Mouse (Mus musculus): ENCODE measurements at regions not wholly inside any gene's neighbourhood (a gene's known extent, or its start where the extent isn't known, plus 50 kb on each side); places are given as distances from the start of the nearest gene placed in this dataset.

GRCm38 (mm10) chr7:74693049-74693448 lies 138.5 kb upstream of the Slco3a1 start:
- in situ Hi-C loops (cut with MboI, MseI) = loop anchor here (10.0 to 25.0 kb wide), 4 partner anchors 62 to 1106 kb away; partner anchors contain the start of gene Slco3a1

GRCm38 (mm10) chr7:74690706-74691105 lies 136.1 kb upstream of the Slco3a1 start:
- in situ Hi-C loops (cut with MboI, MseI) = loop anchor here (10.0 to 25.0 kb wide), 4 partner anchors 64 to 1103 kb away; partner anchors contain the start of gene Slco3a1

DNA sequence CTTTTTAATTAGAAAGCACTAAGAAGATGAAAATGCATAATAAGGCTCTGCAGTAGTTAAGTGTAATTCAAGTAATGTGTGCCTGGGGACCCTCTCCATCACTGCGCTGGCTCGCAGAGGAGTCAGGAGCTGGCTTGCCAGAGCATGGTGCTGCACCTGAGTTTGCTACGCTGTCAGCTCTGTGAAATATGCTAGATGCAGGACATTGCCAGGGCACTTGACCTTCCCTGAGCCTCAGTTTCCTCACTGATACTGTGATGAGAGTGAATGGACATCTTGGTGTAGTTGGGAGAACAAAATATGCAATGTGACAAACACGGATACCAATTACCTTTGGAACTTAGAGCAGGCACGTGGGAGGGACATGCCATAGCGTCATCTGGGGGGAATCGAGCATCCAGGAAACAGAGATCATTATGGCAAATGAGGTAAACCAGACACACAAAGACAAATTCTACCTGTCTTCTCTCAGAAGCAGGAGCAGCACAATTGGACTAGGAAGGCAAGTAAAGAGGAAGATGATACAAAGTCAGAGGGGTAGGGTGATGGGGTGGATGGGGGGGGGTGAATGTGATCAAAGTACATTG lies 133.6 kb upstream of the Slco3a1 start:
- in situ Hi-C loops (cut with MboI, MseI) = loop anchor here (10.0 to 25.0 kb wide), 2 partner anchors 877 to 1101 kb away; no protein-coding TSS in a partner anchor

DNA sequence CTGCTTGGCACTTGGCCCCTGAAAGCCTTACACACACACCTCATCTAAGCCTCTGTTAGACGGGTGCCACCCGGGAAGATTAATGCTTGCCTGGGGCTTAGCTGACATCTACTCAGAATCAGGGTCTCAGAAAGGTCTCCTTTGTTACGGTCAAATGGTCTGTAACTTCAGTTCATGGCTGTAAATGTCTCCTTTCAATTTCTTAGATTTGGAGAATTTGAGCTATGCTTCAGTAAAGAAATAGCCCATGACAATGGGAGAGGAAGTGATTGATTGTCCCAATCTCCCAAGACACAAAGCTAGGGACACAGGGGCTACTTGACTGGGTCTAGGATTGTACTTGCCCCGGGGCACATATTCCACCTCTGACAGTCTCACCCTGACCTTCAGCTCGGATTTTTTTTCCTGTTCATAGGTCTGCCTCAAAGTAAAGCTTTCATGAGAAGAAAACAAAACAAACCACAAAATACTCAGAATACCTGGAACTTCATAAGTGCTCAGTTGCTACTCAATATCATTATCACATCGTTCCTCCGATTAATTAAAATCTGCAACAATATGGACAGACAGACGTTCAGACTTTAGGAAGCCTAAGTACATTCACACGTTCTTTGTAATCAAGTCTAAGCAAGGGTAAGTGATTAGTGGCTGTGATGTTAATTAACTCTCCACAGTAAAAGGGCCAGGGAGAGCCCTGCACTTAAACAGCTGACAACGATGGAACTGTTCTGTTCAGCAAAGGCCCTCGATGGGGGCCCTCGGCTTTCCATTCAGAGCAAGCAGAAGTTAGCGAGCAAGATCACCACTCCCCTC lies 132.9 kb upstream of the Slco3a1 start:
- in situ Hi-C loops (cut with MboI, MseI) = loop anchor here (10.0 to 25.0 kb wide), 2 partner anchors 877 to 1100 kb away; no protein-coding TSS in a partner anchor

- in situ Hi-C loops (cut with MboI, MseI) = loop anchor here (10.0 to 25.0 kb wide), 2 partner anchors 881 to 1097 kb away; no protein-coding TSS in a partner anchor
Observed at GRCm38 (mm10) chr7:74683979-74684378, 129.4 kb upstream of the Slco3a1 start.

- in situ Hi-C loops (cut with MboI, MseI) = no loop called here
Observed at GRCm38 (mm10) chr7:74673626-74674295, 119.2 kb upstream of the Slco3a1 start.

GRCm38 (mm10) chr7:74669110-74669509 lies 114.5 kb upstream of the Slco3a1 start:
- in situ Hi-C loops (cut with MboI, MseI) = no loop called here

DNA sequence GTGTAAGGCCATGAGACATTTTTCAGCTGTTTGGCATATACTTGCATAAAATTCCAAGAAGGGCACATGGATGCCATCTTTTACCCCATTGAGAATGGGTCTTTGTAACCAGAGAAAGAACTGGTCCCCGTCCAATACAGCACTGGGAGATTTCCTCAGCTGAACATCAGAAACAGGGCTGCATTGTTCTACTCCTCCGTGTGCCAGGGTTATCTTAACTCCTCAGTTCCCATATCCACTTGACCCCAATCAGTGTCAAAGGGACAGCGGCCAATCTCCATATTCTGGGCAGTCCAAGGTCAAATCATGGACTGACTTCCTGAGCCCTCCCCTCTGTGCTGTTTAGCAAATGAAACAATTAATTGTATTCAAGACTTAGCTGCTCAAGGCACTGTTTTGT lies 112.5 kb upstream of the Slco3a1 start:
- in situ Hi-C loops (cut with MboI, MseI) = no loop called here

GRCm38 (mm10) chr7:74663820-74664219 lies 109.2 kb upstream of the Slco3a1 start:
- in situ Hi-C loops (cut with MboI, MseI) = no loop called here

DNA sequence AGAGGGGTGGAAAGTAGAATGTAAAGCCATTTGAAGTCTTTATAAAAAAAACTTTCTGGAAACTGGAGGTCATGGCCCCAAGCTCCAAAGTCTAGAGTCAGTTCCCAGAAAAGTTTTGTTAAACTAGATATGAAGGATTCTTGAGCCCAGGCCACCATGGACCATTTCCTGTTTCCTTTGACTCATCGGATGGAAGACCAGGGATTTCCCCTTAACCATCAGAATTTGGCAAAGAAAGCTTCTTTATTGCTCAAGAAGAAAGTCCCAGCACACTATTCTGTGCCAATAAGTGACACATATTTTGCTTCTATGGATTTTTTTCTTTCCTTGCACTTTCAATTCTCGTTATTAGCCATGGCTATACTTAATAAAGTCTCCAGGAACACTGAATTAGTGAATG lies 92.7 kb upstream of the Slco3a1 start:
- in situ Hi-C loops (cut with MboI, MseI) = no loop called here

- in situ Hi-C loops (cut with MboI, MseI) = no loop called here
Observed at GRCm38 (mm10) chr7:74640171-74640570, 85.6 kb upstream of the Slco3a1 start.

DNA sequence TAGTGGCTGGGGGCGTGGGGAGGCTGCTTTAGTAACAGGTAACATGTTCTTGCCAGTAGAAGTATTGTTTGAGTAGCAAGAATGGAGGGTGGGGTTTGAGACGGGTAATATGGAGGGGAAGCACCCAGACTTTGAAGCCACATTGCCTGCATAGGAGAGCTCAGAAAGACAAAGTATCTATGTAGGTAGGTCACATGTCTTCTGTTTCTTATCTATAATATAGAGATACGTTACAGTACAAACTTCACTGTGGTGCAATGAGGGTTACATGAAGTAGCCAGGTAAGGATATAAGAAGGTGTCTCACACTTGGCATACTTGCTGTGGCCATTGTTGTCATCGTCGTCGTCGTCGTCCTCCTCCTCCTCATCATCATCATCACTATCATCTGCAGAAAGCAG lies 77.6 kb upstream of the Slco3a1 start:
- in situ Hi-C loops (cut with MboI, MseI) = no loop called here

- in situ Hi-C loops (cut with MboI, MseI) = no loop called here
Observed at GRCm38 (mm10) chr7:74628799-74629468, 74.4 kb upstream of the Slco3a1 start.

All from T-helper 2 cell (primary cell).